Mouse (Mus musculus) mouse trophoblast stem cell (cell line): ENCODE measurements around the gene Afg1l.

Source experiments
- in situ Hi-C, 2 experiments: fragments of 300-500 bp; cut with MseI, MboI; formaldehyde crosslinking; loops; 2 replicates in 1 of 2; 3 replicates in 1 of 2; pipeline ENCODE4 v1.15.1; 2025

Gene Afg1l

DNA sequence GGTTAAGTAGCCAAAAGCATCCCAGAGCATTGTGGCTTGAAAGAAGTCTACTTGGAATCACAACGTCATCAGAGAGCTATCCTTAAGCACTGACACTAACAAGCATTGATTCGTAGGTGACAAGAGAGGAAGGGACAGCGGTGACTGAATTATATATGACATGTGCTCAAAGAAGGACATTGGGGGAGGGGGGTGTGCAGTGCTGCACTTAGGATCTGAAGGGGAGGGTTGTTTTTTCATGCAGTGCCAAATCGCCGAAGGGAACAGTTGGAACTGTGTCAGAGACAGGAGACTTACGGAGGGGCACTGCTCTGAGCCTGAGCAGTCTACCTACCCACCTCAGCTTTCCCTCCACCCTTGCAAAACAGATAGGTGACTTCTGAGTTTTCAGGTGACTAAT is 94.7 kb downstream of the Afg1l start:
- in situ Hi-C loops: no loop called here

DNA sequence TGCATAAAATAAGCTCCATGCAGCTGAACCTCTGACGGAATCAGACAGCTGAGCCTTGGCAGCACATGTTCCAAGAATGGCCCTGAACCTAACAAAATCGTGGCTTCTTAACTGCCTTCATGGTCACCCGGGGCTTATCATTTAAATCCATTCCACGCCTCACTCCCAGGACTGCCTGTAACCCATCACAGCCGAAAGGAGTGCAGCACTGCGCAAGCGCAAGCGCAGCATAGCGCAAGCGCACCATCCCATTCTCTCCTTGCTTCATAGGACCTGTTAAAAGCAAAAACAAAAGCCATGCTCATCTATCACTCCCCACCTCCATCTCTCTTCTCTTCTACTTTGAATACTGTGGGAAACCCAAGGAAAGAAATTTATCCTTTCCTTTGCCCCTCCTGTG is 114.1 kb downstream of the Afg1l start:
- in situ Hi-C loops: no loop called here

DNA sequence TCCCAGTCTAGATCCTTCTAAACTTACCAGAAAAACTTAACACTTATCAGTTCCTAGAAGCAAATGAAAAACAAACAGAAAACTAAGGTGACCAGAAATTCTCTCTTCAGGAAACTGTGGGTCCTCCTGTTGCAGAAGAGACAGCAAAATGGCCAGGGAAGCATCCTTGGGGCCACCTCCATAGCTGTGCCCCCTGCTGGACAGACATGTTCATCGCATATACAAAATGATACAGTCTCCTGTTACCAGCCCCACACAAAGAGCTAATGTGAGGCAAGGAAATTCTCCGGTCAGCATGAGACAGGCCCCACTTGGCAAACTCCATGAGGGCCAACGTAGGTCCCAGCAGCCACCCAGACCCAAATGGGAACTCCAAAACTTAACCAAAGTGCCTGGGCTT is 122.4 kb downstream of the Afg1l start:
- in situ Hi-C loops: no loop called here

DNA sequence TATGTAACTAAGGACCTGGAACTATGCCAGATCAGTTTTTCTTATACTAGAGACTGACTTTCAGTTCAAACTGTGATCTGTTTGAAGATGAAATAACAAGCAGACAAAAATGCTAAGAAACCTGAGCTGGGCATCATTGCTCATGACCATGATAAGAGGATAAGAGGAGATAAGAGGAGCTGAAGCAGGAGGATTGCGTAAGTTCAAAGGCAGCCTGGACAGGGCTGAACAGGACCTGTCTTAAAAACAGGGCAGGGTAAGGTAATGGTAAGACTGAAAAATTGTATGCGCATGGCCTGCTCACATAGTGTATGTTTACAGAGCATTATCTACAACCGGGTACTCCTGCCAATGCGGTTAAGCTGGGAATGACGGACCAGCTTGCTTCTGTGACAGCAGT is 130.4 kb downstream of the Afg1l start:
- in situ Hi-C loops: no loop called here

DNA sequence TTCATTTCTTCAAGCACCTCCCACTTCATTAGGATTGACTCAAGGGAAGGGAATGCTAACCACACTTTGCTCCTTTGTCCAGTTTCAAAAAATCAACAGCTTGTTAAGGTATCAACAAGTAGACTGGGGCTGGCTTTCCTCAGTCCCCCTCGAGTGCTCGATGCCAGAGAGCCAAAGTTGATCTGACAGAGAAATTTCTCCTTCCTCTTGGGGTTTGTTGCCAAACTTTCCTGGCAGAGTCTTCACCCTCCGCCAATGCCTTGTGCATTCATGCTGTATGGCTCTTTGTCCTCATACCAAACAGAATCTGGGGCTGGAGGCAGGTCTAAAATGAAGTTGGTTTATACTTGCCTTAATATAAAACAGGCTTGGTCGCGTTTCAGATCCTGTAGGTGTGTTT is 131.2 kb downstream of the Afg1l start:
- in situ Hi-C loops: no loop called here

DNA sequence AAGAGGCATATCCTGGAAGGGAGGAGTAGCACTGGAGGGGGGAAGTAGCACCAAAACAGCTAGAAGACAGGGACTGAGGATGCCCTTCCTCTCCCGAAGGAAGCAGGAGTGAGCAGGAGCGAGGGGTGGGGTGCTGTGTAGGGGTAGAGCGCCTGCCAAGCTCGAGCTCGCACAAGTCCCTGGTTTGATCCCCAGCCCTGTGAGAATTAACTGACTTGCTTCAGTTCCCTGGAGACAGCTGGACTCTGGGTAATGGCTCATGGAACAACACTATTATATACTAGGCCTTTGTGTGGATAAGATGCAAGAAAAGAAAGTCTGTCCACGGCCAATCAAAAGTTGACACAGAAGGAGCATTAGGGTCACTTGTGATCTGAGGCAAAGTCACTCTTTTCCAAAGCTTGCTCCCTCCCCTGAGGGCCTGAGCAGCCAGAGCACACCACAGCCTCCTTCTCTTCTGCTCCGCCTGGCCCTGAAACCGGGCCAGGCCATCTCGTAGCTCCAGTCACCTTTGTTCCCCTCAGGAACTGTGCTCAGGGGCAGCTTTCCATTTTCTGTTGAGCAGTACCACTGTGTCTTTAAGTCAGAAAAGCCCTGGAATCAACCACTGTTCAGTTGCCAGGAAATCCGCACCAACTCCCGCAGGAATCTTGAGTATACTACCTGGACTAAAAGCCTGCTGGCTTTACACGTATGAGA is 132.0 kb downstream of the Afg1l start:
- in situ Hi-C loops: no loop called here

DNA sequence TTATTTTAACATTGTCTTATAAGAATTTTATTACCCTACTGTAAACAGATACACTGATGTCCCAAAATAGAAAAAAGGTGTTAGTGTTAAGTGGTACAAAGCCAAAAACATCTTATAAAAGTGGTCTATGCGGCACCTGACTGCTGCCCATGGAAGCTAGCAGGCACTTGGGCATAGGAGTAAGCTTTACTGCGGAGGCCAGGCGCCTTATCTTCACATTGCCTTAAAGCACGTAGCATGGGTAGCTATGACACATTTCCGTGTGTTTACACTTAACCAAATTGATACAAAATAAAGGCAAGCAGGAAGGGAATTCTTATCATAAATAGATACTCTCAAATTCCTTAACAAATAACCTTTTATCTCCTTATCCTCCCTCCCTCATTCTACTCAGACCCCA is 135.7 kb downstream of the Afg1l start:
- in situ Hi-C loops: no loop called here

DNA sequence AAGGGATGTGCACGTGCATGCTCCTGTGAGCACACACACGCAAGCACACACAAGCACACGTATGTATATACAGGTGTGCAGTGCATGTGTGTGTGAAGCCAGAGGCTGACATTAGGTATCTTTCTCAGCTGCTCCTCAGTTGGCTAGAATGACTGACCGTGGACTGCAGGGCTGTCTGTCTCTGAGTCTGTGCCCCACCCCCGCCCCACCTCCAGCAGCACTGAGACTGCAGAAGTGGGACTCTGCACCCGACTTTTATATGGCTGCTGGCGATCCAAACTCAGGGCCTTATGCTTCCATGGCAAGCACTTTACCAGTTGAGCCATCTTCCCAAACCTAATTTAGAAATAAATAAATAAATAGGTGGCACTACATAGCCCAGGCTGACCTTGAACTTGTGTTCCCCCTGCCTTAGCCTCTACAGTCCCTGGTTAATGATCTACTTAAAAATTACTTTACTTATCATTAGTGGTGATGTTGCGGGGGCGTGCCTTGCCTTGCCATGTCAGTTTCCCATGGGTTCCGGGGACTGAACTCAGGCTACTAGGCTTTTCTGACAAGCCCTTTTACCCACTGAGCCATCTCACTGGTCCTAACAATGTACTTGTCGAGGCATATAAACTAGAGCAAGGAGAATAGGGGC is 136.4 kb downstream of the Afg1l start:
- in situ Hi-C loops: no loop called here

DNA sequence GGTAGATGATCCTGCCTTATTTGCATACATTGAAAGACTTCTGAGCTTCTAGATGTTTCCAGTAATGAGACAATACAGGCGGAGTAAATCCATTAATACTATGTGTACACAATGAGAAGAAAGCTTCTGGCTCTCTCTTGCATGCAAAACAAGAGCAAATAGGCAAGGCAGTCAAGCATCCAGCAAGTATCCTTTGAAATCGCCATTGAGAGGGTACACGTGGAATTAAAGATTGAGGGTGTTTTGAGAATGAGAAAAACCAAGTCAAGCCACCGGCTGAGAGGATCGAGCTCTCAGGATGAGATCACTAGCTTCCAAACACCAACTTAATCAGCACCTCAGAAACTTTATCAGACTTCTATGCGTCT is 138.0 kb downstream of the Afg1l start:
- in situ Hi-C loops: no loop called here

DNA sequence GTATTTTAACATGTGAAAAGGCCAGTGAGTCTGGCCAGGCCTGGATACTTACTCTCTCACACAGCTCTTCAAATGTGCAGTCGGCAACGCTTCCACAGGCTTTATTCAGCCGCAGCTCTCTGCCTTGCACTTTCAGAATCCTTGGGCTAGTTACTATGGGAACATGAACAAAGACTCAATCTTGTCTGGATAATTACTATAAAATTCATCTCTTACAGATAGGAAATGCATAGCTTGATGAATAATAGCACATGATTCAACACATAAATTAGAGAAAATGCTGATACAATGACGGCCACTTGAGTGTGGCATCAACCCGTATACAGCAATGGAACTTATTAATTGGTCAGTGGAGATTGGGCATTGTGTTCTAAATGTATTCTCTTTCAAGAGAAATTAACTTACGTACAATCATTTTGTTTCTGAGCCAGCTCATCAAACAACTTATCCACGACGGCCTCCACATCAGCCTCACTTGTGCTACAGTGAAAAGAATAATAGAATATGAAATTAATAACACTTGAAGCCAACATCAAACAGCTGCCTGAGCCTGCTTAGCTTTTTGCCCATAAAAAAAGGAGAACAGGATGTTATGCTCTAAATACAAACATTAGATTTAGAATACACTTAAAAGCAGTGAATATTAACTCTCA is 138.5 kb downstream of the Afg1l start:
- in situ Hi-C loops: no loop called here

DNA sequence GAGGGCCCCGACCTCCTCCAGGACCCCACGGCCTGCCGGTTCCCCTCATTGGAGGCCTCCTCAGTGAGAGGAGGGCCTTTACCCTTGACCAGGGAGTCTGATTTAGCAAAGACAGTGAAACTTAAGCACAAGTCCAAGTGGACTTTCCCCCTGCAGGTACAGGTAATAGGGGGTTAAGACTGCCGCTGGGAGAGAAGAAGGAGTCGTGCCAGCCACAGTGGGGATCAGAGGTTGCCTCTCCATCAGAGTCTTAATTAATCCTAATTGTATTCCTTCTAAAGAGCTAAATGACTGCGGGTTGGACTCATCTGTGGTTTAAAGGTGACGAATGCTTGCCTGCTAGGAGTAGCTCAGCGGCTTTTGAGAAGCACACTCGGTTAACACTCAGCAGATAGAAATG is 139.9 kb downstream of the Afg1l start:
- in situ Hi-C loops: no loop called here

DNA sequence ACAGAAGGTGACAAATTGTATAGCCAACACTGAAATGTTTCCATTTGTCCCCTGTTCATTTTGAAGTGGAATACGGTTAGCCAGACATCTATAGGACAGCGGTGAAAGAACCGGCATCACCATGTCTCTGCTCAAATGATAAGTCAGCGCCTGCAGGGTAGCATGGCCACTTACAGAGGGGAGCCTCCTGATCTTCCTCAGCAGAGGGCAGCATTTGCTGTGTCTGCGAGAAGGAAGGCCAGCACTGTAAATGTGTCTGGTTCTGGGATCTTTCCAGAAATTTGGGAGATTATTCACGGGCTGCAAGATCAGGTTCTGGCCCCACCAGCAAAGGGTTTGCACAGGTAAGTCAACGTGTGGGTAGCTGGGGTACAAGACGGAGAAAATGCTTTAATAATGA is 150.8 kb downstream of the Afg1l start:
- in situ Hi-C loops: no loop called here

DNA sequence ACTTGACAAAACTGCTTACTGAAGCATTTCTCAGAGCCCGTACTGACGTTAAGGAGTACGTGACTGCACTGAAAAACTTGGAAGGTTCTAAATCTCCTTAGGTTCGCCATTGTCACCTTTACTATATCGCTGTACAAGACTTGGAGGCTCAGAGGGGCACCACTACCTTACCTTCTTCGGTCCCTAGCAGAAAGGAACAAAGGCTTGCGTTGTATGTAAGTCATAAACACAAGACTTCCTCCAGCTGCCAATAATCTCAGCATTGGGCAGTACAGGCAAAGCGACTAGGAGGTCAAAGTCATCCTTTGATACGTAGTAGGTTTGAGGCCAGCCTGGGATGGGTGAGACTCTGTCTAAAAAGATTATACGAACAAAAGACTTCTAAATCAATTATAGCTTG is 153.1 kb downstream of the Afg1l start:
- in situ Hi-C loops: no loop called here

DNA sequence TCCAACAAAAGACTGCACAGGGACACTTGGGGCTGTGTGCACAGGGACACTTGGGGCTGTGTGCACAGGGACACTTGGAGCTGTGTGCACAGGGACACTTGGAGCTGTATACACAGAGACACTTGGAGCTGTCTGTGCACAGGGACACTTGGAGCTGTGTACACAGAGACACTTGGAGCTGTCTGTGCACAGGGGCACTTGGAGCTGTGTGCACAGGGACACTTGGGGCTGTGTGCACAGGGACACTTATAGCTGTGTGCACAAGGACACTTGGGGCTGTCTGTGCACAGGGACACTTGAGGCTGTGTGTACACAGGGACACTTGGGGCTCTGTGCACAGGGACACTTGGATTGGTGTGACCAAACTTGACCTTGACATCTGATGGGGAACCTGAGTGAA is 154.4 kb downstream of the Afg1l start:
- in situ Hi-C loops: no loop called here

DNA sequence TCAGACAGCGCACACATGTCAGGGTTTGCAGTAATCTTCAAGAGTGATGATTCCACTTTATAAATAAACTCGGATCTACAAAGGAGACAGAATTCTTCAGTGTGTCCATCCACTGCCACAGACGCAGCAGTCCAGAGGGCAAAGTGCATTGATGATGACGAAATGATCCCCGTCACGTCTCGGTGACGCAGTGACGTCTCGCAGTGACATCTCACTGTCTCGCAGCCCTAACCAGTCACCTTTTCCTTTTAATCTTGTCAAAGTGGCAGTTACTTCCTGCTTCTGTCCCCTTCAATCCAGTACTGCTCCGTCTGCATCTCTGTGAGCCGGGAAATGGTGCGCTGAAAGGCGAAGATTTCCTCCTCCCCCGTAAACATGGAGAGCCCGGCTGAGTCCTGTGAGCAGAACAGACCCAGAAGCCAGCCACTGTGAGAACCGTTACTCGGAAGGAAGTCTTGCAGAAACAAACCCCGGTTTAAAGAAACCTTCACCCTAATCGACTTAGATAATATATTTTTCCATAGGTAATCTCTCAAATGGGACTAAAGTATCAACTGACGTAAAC is 165.1 kb downstream of the Afg1l start:
- in situ Hi-C loops: no loop called here

DNA sequence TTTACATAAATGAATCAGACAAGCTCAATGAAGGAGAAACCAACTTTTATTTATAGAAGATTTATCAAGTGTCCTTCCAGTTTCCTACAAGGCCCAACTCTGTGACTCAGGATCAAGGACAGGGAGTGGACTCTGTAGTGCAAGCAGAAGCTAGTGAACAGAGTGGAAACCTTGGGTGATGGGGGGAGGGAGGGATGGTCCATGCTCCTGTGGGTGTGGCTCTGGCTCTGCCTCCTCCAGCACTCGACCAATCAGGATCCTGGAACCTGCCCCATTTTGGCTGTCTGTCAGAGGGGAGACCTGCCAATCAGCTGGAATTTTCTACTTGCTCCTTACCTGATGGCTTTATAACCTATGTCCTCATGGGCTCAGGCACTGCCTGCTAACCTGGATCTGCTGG is 165.8 kb downstream of the Afg1l start:
- in situ Hi-C loops: no loop called here

DNA sequence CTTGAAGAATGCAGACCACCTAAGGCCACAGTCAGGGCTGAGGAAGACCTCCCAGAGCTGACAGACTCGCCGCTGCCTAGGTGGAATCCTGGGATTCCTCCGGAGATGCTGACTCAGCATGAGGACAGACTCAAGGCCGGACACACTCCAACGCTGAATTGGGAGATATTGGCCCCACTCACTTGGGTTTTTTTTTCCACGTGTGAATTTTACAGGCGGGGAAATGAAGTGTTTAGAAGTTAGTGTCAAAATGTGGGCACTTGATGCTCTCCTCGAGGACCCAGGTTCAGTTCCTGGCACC is 169.7 kb downstream of the Afg1l start:
- in situ Hi-C loops: no loop called here

DNA sequence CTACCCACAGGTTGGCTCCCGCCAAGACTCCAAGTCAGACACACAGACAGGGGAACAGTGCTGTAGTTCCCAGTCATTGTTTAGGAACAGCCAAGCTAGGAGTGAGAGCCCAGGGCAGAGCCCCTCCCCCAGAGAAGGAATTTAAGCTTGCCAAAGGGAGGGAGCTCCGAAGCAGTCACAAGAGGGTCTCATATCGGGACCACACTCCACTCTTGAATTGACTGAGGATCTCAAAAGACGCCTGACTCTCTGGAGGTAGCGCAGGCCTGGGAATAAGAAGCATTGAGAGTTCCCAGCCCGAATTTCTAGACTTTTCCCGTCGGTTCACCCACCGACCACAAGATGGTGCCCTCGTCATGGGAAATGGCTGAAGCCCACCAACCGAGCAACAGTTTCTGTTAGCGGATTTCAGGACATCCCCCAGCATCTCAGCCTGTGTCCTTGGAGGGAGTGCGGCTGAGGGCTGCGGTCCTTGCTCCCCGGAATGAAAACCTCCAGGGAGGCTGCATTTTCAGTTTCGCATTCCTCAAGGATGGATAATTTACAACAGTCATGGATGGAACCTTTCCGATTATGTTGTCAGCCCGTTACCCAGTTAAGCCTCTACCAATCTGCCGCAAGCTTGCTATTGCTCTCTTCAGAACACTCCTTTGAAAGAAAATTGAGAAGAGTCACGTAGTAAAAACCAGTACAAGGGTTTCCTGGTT is 170.2 kb downstream of the Afg1l start:
- in situ Hi-C loops: no loop called here

DNA sequence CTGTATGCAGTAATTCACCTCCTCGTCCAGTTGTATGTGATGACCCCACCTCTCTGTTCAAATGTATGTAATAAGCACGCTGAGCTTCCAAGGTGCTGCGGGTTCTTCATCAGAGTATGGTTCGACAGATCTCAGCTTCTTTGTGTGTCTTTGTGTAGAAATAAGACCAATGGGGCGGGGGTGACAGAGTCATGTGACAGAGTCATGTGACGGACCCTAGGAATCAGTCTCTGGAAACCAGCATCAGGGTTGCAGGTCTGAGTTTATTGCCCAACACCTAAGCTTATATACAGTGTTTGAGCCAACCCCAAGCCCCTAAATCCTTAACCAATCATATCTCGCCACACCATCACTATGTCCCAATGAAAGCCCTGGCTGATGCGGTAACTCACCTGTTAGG is 171.9 kb downstream of the Afg1l start:
- in situ Hi-C loops: no loop called here

DNA sequence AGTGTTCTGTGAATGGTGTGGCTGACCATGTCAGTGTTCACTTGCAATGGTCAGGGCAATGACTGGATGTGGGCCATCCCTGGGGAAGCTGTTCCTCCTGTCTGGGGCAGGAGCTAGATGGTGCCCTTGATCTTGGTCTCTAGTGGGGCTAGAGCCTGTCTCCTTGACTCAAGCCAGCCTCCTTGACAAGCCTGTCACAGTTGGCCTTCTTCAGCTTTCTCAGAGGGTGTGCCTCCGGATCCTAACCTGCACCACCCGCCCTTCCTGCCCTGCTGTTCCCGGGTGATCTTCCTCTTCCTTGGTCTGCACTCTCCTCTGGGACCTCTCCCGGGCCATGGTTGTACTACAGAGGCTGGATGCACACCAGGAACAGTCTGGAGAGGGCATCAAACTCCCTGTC is 177.6 kb downstream of the Afg1l start:
- in situ Hi-C loops: no loop called here

DNA sequence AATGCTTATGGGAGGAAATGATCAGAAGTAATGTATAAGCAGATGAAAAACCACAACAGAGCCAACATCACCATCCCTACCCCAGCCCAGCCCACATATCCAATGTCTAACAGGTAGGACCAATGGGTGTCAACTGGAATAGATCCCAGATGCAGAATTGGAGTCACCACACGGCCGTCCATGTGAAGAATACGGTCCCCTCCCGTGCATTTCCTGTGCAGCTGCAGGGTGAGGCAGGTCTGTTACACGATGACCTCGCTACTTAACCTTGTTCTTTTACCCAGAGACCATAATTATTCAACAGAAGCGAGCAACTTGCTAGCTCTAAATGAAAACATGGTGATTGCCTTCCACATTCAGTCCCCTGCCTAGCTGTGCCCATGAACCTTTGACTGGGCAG is 178.4 kb downstream of the Afg1l start:
- in situ Hi-C loops: loop anchor here (5.0 to 10.0 kb wide), 2 partner anchors 318 to 465 kb away; no protein-coding TSS in a partner anchor

DNA sequence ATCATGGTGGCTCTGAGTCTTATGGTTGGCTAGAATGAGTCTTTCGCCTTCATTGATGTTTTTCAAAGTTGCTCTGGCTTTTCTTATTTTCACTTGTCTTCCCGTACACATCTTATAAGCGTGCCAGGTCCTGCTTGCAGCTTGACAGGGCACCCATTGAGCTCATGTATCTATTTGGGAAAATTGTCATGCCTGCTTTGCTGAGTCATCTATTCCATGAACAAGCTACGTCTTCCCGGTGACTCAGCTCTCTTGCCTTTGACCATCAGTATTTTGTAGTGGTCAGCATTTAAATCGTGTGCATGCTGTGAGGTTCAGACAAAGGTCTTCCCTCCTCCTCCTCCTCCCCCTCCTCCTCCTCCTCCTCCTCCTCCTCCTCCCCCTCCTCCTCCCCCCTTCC is 178.9 kb downstream of the Afg1l start:
- in situ Hi-C loops: loop anchor here (5.0 to 10.0 kb wide), 2 partner anchors 317 to 465 kb away; no protein-coding TSS in a partner anchor
